Comparison of ENCODE assay signal across 8 mouse cellular contexts in genomic region chr15:10177519-10178130, GRCm38 (mm10). TPM values are rescaled to one million over a fixed set of nuclear protein-coding genes. Genes with fewer than 3 reads are reported as not detected.
DNase-seq lines count a peak whose midpoint lies in the region; ATAC-seq lines count a peak whose summit lies in the region.

No protein-coding gene starts in this region.

- peak overlapping the region; percentile 65 for H3K9ac ChIP-seq in heart, embryonic 16.5 days (ENCODE audit: low read length)

- H3K4me2 ChIP-seq in heart, embryonic 16.5 days (ENCODE audit: low read depth, low read length): peak overlapping the region; percentile 84

- no peaks in the 10 kb centered on the region for H3K36me3 ChIP-seq in heart, embryonic 16.5 days (ENCODE audit: control insufficient read depth, insufficient read depth)

- no peaks in the 10 kb centered on the region for H3K27me3 ChIP-seq in heart, embryonic 16.5 days (ENCODE audit: control insufficient read depth, insufficient read depth, low read length)

- WGBS in heart, embryonic 16.5 days: 1% methylated on average over 30 of the region's 30 CpGs

- no peak for ATAC-seq in heart, embryonic 16.5 days (replicated peaks; ENCODE audit: extremely low read depth, insufficient read depth, low FRiP score)
- no peak for ATAC-seq in megakaryocyte-erythroid progenitor cell, adult 5-6 weeks (replicated peaks; ENCODE audit: low FRiP score, low TSS enrichment, poor library complexity, severe bottlenecking)

- peak; percentile 3 for DNase-seq in thymus, postnatal 14 days
- no peak for DNase-seq in thymus, postnatal 0 days (ENCODE audit: low spot score)
- DNase-seq in embryo, embryonic 10 days (ENCODE audit: low spot score): peak; percentile 55
- peak; percentile 24 for DNase-seq in kidney, postnatal 14 days
- peak; percentile 11 for DNase-seq in lung, postnatal 36 days
- DNase-seq in right cerebral cortex, postnatal 14 days: peak; percentile 14

- no peak overlapping the region for H3K27ac ChIP-seq in heart, embryonic 16.5 days (ENCODE audit: low read length)

- peak overlapping the region; percentile 60 for H3K4me3 ChIP-seq in heart, embryonic 16.5 days (ENCODE audit: low read length)

- peaks cover 2% of the 10 kb centered on the region; the same call in 1 of the 2 replicates for H3K4me1 ChIP-seq in heart, embryonic 16.5 days (ENCODE audit: control insufficient read depth, insufficient read depth, low read length)

- no peaks in the 10 kb centered on the region for H3K9me3 ChIP-seq in heart, embryonic 16.5 days (replicated peaks; ENCODE audit: control insufficient read depth, low read length)

RNA-seq across cellular contexts. Expression of gene Prlr, which starts 0.6 kb away (rescaled TPM):
- 0.37 and 0.62 TPM in 2 replicates for polyA plus RNA-seq in thymus, postnatal 0 days (2015; fragmentation: Nextera tagmentation; extraction: Ambion mirVana)
- polyA plus RNA-seq in heart, embryonic 16.5 days (2015; fragmentation: Nextera tagmentation; extraction: Ambion mirVana): 1.3 and 1.6 TPM in 2 replicates
- 0.11 TPM in 1 of 2 replicates, not detected in the other for total RNA-seq in megakaryocyte-erythroid progenitor cell, adult 5-6 weeks (2014; fragmentation: Nextera tagmentation)
- not detected in 2 replicates for total RNA-seq in megakaryocyte-erythroid progenitor cell, adult 5-6 weeks (2017)
